Mouse (Mus musculus) kidney, adult 2 months (tissue): ENCODE measurements at regions not wholly inside any gene's neighbourhood (a gene's known extent, or its start where the extent isn't known, plus 50 kb on each side); places are given as distances from the start of the nearest gene placed in this dataset.

ENCODE experiments used
- CTCF ChIP-seq: fragments of 200-500 bp; conservative IDR thresholded peaks from 2 replicates; pipeline ENCODE4 v1.5.1; 2011; ENCODE audit warnings: low read depth, mild to moderate bottlenecking, control low read depth, low read length, moderate library complexity, mixed read lengths; ENCODE audit not compliant: insufficient read depth, insufficient read length
- POLR2A ChIP-seq: fragments of 200-500 bp; IDR thresholded peaks from one replicate; pipeline ENCODE4 v1.6.1; 2011; ENCODE audit warnings: low read depth, low read length, control low read depth

DNA sequence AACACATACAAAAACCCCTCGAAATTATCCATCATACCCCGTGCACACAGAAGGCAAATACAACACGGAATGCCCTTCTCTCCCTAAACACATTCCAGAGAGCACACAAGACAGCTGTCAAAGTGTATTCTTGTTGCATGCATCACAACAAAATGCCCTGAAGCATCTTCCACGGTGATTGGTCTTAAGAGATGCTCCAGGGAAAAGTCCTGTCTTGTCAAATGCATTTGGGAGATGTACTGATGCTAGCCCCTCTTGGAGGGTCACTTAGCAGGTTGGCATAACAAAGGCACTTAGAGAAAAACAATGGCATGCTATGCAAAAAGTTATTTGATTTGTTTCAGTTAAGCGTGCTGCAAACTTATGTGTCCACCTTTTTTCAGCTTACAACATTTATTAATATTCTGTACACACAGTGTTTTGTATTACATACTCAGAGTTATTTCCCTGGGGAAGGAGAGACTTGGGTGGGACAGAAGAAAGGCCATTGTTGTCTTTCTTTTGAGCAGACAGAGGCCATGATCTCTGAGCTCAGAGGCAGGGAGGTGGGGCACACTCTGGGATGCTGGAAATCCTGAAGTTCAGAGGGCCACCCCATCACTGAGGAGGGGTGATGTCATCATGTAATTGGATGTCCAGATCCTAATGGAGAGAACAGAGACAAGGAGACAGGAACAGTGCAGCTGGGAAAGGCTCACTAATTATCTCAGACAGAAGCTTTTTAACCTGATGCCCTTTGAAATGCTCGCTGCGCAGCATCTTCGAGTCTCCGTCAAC is 598.2 kb upstream of the Cdh5 start:
- no peak for TF ChIP-seq CTCF
- no peak for TF ChIP-seq POLR2A
